Mouse (Mus musculus) layer of hippocampus, postnatal 25 days (tissue): ENCODE data around the gene Hoxb8. TPM values are rescaled to one million over a fixed set of nuclear protein-coding genes. Genes with fewer than 3 reads are reported as not detected.

Experiments used
- DNase-seq, 2 experiments: peaks; one replicate each; pipeline ENCODE4 v3.0.0; 2022; ENCODE audit warnings: mixed read lengths in 2 of 2, low spot score in 1 of 2; ENCODE audit errors: extremely low spot score in 1 of 2
- total RNA-seq, 2 experiments: library from RNA; stranded (reverse); gene quantifications; 2 replicates each; pipeline ENCODE4 v1.2.3; 2021

Hoxb8 gene
- total RNA-seq, 2 experiments from 2014 or later, result not detected

DNA sequence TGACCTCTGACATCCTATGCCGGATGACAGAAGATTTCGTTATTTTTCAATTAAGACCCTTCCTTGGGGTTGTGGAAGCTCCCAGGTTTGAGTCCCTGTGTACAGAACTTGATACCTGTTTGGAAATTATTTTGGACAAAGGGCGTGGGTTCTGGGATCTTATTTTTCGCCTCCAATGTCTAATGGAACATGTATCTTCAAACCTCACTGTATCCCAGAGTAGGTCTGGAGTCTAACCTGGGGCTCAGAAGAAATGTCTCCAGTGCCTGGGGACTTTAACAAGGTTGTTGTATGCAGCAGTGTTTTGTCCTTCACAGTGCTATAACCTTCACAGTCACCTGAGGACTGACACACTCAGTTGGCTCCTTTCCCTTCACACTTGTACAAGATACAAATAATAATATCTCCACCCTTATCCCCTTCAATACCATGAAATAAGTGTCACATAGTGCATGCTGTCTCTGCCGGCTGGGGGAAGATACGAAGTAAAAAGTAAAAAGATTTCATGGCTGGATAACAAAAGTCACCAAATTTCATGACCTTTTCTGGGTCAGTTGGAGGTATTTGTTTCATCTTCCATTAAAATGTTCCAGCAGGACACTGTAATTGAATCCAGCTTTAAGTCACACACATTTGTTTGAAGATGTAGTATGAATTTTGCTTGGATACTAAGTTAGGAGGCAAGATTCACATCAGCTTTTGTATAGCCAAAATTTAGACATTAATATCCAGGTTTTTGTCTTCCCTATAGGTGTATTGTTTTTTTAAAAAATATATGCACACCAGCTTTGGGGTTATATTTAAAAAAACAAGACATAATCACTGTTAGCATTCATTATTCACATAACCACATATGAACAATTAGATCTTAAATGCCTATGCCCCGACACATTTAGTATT lies 14.4 kb upstream of the Hoxb8 start:
- DNase-seq, result no peak

DNA sequence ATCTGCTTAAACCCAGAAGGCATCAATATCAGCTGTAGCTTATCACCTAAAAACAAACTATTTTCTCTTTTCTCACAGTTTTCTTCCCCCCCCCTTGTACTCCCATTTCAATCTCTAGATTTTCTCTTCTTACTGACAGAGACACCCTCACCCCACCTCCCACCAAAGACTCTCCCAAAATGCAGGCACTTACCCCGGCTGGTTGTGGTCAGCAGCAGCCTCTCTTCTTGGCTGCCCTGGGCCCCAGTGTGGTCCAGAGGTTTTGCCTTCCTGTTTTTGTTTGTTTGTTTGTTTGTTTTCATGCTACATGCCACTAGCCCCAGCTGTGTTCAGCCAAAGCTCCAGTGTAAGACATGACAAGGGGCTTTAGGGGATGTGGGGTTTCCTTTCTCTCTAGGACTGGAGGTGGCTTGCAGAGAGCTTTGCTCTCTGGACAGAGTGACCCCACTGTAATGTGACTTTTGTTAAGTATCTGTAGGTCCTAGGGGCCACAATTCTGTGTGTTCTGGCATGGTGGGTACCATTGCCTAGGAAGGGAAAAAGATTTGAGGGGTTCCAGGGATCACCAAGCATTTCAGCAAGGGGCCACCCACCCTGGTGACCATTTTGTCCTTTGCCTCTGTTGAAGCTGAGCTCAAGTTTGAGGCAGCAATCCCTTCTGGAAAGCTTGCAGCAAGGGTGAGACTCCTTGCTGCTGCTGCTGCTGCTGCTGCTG lies 13.5 kb upstream of the Hoxb8 start:
- no peak for DNase-seq

DNA sequence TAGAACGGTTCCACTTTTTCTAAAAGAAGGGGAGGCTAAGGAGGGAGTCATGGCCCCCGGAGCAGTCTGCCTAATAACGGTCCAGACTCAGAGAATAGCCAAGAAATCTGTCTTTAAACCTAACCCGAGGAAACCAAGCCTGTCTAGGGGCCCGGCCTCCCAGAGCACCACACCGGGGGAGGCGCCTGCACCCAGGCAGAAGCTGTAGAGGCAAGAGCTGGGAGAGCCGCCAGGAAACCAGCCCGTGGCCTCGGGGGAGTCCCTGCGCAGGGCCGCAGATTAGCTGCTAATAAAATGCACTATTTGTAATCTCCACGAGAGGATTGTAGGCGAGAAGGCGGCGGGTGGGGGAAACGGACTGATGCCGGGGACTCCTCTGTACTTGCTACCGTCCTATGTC lies 11.8 kb upstream of the Hoxb8 start:
- no peak for DNase-seq

DNA sequence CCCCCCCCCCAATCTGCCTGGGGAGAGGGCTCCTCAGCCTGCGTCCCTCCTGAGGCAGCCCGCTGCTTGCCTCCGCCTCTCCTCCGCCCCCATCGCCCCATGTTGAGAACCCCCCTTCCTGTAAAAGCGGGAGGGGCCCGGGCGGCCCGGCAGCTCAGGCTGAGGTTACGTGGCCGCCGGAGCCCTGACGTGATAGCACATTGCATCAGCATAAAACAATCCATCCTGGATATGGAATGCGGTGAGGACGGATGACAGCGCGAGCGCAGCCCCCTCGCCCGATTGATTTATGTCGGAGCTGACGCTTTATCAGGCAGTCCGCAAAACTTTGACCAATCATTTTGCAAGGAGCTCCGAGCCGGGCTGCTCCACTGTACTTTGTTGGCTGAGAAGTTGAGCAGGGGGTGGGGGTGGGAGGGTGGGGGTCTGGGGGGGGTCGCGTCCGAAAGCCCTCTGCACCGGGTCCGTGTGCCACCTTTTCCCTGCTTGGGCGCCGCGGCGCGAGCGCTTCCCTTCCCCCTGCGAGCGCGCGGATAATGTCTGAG lies 10.6 kb upstream of the Hoxb8 start, which contains the start of gene Hoxb9:
Gene Hoxb9 (plus strand): TSS at position 462 of the 545 bp plus-strand sequence.
- DNase-seq, result no peak

DNA sequence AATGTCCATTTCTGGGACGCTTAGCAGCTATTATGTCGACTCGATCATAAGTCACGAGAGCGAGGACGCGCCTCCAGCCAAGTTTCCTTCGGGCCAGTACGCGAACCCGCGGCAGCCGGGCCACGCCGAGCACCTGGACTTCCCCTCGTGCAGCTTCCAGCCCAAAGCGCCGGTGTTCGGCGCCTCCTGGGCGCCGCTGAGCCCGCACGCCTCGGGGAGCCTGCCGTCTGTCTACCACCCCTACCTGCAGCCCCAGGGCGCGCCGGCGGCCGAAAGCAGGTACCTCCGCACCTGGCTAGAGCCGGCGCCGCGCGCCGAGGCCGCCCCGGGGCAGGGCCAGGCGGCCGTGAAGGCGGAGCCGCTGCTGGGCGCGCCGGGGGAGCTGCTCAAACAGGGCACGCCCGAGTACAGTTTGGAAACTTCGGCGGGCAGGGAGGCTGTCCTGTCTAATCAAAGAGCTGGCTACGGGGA lies 10.1 kb upstream of the Hoxb8 start:
- DNase-seq, result no peak

DNA sequence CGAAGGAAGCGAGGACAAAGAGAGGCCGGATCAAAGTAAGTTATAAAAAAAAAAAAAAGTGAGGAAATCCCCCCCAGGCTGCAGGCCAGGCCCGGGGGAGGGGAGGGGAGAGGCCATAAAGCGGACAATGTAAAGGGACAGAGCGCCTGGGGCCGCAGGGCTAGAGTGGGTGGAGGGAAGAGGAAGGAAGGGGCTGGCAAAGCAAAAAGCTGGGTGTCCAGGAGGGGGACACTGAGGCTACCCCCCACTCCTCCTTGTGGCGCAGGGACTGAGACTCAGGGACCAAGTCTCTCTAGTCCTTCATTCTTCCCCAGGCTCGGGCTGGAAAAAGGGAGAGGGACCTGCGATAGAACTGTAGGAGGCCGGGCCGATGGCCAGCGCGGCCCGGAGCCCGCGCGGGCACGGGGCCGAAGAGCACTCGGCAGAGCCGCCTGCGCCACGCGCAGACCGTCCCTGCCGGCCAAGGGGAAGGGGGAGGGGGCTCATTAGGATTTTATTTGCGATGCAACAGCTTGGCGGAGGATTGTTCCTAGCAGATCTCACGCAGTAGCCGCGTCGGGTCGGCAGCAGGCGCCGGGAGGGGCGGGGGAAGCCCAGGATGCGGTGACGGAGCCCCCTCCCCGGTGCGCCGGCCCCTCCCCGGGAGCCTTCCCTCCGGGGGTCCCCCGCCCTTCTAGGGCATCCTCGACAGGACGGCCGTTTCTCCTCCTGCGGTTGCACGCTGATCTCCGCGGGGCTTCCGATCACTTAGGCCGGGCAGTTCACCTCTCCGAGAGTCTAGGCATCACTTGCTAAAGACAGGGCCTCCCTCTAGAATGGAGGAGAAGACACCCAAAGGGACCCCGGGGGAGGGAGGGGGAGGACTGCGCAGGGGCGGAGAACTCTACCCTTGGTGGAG lies 9.4 kb upstream of the Hoxb8 start:
- no peak for DNase-seq

DNA sequence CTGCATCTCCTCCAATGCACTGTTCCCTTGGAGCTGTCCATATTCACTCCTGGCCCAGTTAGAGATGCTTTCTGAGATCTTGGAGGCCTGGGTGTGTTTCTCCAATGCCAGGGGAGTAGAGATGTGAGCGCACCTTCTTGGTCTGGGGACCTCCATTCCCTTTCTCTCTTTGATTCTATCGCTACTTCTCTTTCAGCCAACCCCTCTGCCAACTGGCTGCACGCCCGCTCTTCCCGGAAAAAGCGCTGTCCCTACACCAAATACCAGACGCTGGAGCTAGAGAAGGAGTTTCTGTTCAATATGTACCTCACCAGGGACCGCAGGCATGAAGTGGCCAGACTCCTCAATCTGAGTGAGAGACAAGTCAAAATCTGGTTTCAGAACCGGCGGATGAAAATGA lies 7.3 kb upstream of the Hoxb8 start:
- DNase-seq, result no peak

DNA sequence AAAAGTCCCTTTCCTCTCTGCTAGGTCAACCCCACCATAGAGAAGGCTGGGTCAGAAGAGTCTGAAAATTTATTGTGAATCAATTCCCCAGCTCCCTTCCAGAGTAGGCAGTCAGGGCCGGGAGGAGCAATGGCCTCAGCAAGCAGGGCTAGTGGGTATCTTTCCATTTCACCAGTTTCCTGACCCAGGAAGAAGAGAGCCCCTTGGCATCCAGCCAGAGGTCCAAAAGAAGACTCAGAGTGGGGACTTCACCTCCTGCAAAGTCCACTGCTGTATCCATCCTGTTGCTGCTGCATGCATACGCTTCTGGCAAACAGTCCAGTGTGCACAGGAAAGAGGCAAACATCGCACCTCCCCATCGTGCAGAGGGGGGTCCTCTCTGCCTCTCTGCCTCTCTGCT lies 5.8 kb upstream of the Hoxb8 start:
- DNase-seq, result no peak

DNA sequence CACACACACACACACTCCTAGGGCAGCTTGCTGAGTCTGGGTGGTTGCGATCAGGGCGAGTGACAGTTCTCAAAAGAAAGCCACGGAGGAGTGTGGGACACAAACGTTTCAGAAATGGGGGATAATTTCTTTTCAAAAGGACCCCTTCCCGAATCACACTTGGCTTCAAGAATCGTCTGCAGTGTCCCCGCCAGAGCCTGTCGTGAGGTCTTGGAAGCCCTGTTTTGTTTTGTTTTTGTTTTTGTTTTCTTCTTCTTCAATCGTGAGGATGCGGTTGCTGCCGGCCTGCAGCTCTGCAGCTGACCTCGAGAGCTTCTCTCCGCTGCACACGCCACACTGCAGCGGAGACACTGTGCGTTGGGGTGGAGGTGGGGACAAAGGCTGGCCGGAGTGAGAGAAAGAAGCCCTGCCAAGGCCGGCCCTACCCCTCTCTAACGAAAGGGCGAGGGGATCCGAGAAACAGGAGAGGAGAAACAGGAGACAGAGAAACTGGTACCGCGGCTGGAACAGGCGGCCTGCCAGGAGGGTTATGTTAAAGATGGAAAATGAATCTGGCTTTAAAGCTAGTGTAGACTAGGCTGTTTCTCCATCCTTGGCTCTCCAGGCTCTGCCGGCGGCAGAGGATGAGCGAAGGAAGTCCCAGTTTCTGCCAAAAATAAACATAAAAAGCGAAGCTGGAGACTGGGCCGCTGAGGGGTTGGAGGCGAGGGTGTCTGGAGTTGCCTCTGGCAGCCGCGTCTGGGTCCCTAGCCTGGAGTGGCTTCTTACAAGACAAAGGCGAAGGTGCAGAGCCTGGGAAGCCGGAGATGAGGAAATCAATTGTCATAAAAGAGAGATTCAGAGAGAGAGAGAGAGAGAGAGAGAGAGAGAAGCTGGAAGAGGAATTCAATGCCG lies 4.3 kb upstream of the Hoxb8 start:
- no peak for DNase-seq

DNA sequence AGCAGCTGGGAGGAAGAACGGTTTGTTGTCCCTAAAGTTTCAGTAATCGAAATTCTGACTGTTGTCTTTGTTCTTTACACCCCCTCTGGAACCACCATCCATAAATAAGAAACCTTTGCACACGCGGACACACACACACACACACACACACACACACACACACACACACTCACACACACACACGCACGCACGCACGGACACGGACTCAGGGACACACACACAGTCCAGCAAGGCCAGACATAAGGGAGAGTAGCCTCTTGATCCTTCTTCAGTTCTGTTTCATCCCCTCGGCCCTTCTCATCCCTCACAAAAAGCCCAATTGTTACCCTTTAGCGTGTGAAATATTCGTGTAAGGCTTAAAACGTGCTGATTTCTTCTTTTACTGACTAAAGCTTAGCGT lies 3.4 kb upstream of the Hoxb8 start:
- DNase-seq, result no peak

DNA sequence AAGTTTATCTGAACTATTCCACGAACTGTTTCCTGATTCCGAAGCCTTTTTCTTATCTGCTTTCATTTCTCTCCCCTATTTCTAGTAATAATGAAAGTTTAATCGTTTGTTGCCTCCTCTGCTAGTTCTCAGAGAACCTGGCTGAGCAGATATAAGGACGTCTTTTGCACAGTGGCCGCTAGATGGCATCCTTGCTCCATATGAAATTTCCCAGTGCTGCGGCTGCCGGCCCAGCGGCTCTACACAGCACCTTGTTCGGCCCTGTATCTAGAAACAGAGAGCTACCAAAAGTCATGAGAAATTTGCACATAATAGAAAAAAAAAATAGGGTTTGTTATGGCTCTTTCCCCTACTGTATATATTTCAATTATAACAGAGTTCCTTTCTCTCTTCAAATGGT lies 2.9 kb upstream of the Hoxb8 start:
- peak; percentile 71 to 91 for DNase-seq

DNA sequence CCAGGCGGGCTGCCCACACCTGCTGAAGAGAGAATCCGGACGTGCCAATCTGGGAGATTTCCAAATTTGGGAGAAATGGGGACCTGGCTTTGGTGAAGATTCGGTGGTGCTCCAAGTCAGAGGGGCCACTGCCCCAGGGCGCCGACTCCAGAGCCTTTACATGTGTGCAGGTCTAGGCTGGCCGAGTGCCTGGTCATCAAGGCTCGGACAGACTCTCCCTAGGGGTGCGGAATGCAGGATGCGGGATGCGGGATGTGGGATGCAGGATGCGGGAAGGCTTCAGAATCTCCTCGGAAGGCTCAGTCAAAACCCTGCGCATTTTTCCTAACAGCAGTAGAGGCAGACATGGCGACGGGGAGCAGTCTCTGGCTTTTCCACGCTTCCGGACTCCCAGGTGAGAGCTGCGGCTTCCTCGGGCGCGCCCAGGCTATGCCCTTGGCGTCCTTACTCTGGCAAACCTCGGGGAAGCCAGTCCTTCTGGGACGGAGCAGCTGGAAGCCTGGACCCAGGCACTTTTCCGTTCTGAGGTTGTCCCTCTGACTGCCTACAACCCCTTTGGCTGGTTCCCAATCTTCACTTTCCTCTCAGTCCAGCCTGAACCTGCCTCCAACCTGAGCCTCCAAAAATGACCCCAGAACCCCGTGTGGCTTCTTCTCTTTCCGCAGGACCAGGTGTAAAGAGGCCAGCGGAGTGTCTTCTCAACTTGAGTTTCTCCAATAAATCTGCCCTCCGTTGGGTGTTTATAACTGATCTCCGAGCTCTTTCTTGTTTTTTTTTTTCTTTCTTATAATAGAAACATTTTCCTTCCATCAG lies 2.1 kb upstream of the Hoxb8 start:
- no peak for DNase-seq

DNA sequence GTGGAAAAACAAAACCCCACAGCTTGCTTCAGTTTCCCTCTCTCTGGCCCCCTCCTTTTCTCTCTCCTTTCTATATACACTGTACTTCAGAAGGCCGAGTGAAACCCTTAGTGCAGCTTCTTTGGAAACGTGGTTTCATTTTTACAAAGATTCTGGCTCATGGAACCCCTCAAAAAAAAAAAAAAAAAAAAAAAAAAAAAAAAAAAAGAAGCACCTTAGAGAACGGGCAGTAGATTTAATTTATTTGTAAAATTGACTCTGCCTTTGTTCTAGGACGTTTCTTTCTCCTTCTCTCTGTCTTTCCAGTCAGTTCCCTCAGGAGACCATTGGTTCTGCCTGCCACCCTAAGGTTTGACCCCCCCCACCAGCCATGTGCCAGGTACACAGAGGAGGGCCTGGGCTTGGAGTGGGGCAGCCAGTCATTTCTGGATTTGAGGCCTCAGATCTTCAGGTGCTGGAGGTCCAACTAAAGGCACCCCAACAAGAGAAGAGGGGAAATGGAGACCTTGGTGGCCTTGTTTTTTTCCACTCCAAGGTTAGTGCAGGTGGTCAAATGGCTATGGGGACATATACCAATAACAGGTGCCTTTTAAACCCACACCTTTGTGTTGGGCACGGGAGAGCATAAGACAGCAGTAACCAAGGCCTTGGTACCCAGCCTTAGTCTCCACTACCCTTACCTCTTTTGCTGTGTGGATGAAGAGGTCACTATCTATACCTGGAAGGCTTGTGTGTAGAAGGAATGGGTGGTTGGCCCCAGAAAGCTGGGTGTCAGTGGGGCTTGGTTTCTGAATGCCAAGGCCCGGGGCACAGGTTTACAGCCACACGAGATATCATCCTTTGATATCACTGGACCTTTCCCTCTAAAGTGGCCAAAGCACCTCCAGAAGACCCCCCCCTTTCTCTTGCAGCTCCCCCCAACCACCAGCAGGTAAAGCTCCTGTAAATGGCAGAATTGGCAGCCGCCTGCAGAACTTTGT lies 1.0 kb upstream of the Hoxb8 start:
- no peak for DNase-seq

DNA sequence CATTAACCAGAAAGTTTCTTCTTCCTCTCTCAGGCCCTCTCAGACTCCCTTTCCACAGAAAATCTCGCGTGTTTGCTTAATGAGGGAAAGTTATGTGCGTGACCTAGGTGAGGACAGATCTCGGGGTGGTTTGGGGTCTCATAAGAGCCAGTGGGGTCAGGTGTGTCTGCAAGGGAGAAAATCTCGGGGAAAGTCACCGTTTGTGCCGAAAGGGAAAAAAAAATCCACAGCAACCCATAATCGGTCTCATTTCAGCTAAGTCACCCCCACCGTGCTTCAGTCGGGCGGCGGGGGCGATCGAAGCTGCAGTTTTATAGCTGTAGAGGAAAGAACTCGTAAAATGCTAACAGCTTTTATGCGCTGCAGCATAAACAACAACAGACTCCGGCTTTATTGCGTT lies 309 bp upstream of the Hoxb8 start:
- DNase-seq, result no peak

DNA sequence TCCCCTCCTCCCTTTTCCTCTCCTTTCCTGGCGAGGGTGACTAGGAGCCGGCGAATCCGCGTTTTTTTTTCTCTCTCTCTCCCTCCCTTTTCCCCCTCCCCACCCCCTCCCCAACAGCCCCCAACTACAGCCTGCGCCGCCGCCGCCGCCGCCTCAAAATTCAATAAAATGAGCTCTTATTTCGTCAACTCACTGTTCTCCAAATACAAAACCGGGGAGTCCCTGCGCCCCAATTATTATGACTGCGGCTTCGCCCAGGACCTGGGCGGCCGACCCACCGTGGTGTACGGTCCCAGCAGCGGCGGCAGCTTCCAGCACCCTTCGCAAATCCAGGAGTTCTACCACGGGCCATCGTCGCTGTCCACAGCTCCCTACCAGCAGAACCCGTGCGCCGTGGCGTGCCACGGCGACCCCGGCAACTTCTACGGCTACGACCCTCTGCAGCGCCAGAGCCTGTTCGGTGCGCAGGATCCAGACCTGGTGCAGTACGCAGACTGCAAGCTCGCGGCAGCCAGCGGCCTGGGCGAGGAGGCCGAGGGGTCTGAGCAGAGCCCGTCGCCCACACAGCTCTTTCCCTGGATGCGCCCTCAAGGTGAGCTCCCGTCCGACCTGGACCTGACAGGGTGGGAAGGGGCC lies 1.2 kb downstream of the Hoxb8 start:
- no peak for DNase-seq

DNA sequence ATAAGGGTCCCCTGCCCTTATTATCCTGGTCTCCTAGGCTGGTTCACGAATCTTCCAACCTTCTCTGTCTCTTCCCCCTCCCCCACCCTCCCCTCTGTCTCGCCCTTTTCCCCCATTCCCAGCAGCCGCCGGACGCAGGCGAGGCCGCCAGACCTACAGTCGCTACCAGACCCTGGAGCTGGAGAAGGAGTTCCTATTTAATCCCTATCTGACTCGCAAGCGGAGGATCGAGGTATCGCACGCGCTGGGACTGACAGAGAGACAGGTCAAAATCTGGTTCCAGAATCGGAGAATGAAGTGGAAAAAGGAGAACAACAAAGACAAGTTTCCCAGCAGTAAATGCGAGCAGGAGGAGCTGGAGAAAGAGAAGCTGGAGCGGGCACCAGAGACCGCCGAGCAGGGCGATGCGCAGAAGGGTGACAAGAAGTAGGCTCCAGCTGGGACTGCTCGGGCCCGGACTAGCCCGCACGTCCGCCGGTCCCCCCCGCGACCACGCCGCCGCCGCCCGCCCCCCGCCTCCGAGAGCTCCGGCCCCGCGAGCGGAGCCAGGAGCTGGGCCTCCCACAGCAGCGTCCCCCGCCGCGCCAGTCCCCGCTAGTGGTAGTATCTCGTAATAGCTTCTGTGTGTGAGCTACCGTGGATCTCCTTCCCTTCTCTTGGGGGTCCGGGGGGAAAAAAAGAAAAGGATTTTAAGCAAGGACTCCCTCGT lies 2.5 kb downstream of the Hoxb8 start:
- DNase-seq, result no peak
